Mouse (Mus musculus) intestine, embryonic 16.5 days (tissue): Measurements from ENCODE around the gene Desi1. TPM values are rescaled to one million over a fixed set of nuclear protein-coding genes. Genes with fewer than 3 reads are reported as not detected.

Experiments used
- ATAC-seq: fragments of 200-750 bp; cut with Nextera tagmentation; 2 replicates; pipeline ENCODE4 v1.8.0; 2017; ENCODE audit warnings: moderate TSS enrichment, moderate library complexity
- H3K27ac ChIP-seq: fragments of 300-500 bp; sonication (generic); 2 replicates; pipeline ENCODE4 v1.5.1; 2014; ENCODE audit warnings: mild to moderate bottlenecking, low read length
- H3K27me3 ChIP-seq: fragments of 300-500 bp; sonication (generic); replicated peaks from 2 replicates; pipeline ENCODE4 v1.6.1; 2014; ENCODE audit warnings: low read length, control low read depth, mixed read lengths; ENCODE audit not compliant: control insufficient read depth, insufficient read depth
- H3K36me3 ChIP-seq: fragments of 300-500 bp; sonication (generic); 2 replicates; pipeline ENCODE4 v1.6.1; 2014; ENCODE audit warnings: low read length, control low read depth; ENCODE audit not compliant: control insufficient read depth, insufficient read depth
- H3K4me1 ChIP-seq: fragments of 300-500 bp; sonication (generic); 2 replicates; pipeline ENCODE4 v1.6.1; 2014; ENCODE audit warnings: low read length, control low read depth, mixed read lengths; ENCODE audit not compliant: control insufficient read depth, insufficient read depth
- H3K4me2 ChIP-seq: fragments of 300-500 bp; sonication (generic); 2 replicates; pipeline ENCODE4 v1.6.1; 2014; ENCODE audit warnings: low read depth, low read length, control low read depth
- H3K4me3 ChIP-seq: fragments of 300-500 bp; sonication (generic); 2 replicates; pipeline ENCODE4 v1.5.1; 2014; ENCODE audit warnings: mild to moderate bottlenecking, low read length
- H3K9ac ChIP-seq: fragments of 300-500 bp; sonication (generic); 2 replicates; pipeline ENCODE4 v1.6.1; 2014; ENCODE audit warnings: low read depth, low read length
- H3K9me3 ChIP-seq: fragments of 300-500 bp; sonication (generic); 2 replicates; pipeline ENCODE4 v1.6.1; 2016; ENCODE audit warnings: low read length, control low read depth; ENCODE audit not compliant: control insufficient read depth
- WGBS: fragments of 180-500 bp; shearing (Covaris S2); extraction: QIAGEN DNeasy Blood & Tissue Kit; methylation state at CpG from one replicate; pipeline ENCODE4 v1.1.7; 2014; 5-methylcytosine and 5-hydroxymethylcytosine counted together
- polyA plus RNA-seq: library from polyadenylated mRNA; unstranded; fragments of >200 nt; fragmentation: Nextera tagmentation; extraction: Ambion mirVana; gene quantifications from 2 replicates; pipeline ENCODE4 v1.2.1, GENCODE M21; 2015

Gene Desi1
- polyA plus RNA-seq, 1 experiment from 2014 or later: 19.6 TPM

- Histone ChIP-seq H3K27ac (no peak overlapping the region), H3K36me3 (no peaks in the 10 kb centered on the region), H3K9me3 (no peaks in the 10 kb centered on the region), H3K4me3 (no peak overlapping the region), H3K4me2 (no peak overlapping the region), H3K9ac (no peak overlapping the region), H3K27me3 (no peaks in the 10 kb centered on the region), H3K4me1 (peaks cover 9% of the 10 kb centered on the region)
- no peak for ATAC-seq
- 87% methylated on average over 6 of the region's 6 CpGs for WGBS
These were observed 21.7 kb downstream of the Desi1 start for GRCm38 (mm10) chr15:82011947-82012346.

GRCm38 (mm10) chr15:82004257-82004656 is 29.4 kb downstream of the Desi1 start:
- WGBS: 58% methylated on average over 8 of the region's 8 CpGs
- Histone ChIP-seq H3K9ac (no peak overlapping the region), H3K4me3 (no peak overlapping the region), H3K4me1 (peaks cover 6% of the 10 kb centered on the region; the same call in 1 of the 2 replicates), H3K27ac (peak overlapping the region; percentile 50), H3K9me3 (no peaks in the 10 kb centered on the region), H3K36me3 (no peaks in the 10 kb centered on the region; the same call in 1 of the 2 replicates), H3K27me3 (no peaks in the 10 kb centered on the region), H3K4me2 (no peak overlapping the region)
- peak; percentile 96 for ATAC-seq

- 71% methylated on average over 6 of the region's 6 CpGs for WGBS
- H3K27ac ChIP-seq: no peak overlapping the region
- no peaks in the 10 kb centered on the region for H3K27me3 ChIP-seq
- 0 out of 2 replicates have a peak, but pooled peaks cover 3% of the 10 kb centered on the region for H3K36me3 ChIP-seq
- no peaks in the 10 kb centered on the region for H3K9me3 ChIP-seq
- no peak for ATAC-seq
- 0 out of 2 replicates have a peak, but pooled peaks cover 11% of the 10 kb centered on the region for H3K4me1 ChIP-seq
- H3K9ac ChIP-seq: no peak overlapping the region
- H3K4me3 ChIP-seq: no peak overlapping the region
- no peak overlapping the region for H3K4me2 ChIP-seq
These were observed 39.7 kb downstream of the Desi1 start for GRCm38 (mm10) chr15:81993992-81994391.

GRCm38 (mm10) chr15:81990549-81990948 is 43.1 kb downstream of the Desi1 start:
- H3K9me3 ChIP-seq: no peaks in the 10 kb centered on the region
- H3K27ac ChIP-seq: no peak overlapping the region
- 0 out of 2 replicates have a peak, but pooled peaks cover 11% of the 10 kb centered on the region for H3K4me1 ChIP-seq
- peak; percentile 75 for ATAC-seq
- H3K4me2 ChIP-seq: no peak overlapping the region
- WGBS: 43% methylated on average over 7 of the region's 7 CpGs
- no peak overlapping the region for H3K9ac ChIP-seq
- no peak overlapping the region for H3K4me3 ChIP-seq
- 0 out of 2 replicates have a peak, but pooled peaks cover 3% of the 10 kb centered on the region for H3K36me3 ChIP-seq
- no peaks in the 10 kb centered on the region for H3K27me3 ChIP-seq

GRCm38 (mm10) chr15:81989371-81990062 is 44.1 kb downstream of the Desi1 start:
- peak overlapping the region; percentile 10; the same call in 1 of the 2 replicates for H3K9ac ChIP-seq
- peak; percentile 67 for ATAC-seq
- WGBS: 43% methylated on average over 11 of the region's 11 CpGs

GRCm38 (mm10) chr15:81987646-81988045 is 46.0 kb downstream of the Desi1 start, which contains the start of gene Xrcc6:
Xrcc6 (plus strand) TSS chr15:81987835.
- no peaks in the 10 kb centered on the region for H3K36me3 ChIP-seq
- no peak within 1 kb of the TSS for H3K4me2 ChIP-seq
- H3K4me3 ChIP-seq: no peak within 1 kb of the TSS
- H3K4me1 ChIP-seq: 0 out of 2 replicates have a peak, but pooled peaks cover 11% of the 10 kb centered on the region
- WGBS: 83% methylated on average over 3 of the region's 3 CpGs
- no peaks in the 10 kb centered on the region for H3K9me3 ChIP-seq
- ATAC-seq: no peak
- H3K9ac ChIP-seq: no peak within 1 kb of the TSS
- H3K27me3 ChIP-seq: no peaks in the 10 kb centered on the region
- no peak within 1 kb of the TSS for H3K27ac ChIP-seq

More at GRCm38 (mm10) chr15:81989371-81990062, 44.1 kb downstream of the Desi1 start:
- Histone ChIP-seq H3K4me1 (0 out of 2 replicates have a peak, but pooled peaks cover 11% of the 10 kb centered on the region), H3K27me3 (no peaks in the 10 kb centered on the region), H3K36me3 (0 out of 2 replicates have a peak, but pooled peaks cover 3% of the 10 kb centered on the region), H3K27ac (no peak overlapping the region), H3K9me3 (no peaks in the 10 kb centered on the region), H3K4me2 (no peak overlapping the region), H3K4me3 (no peak overlapping the region)

- WGBS: 66% methylated on average over 2 of the region's 2 CpGs
- ATAC-seq: no peak
- H3K36me3 ChIP-seq: no peaks in the 10 kb centered on the region
- H3K4me2 ChIP-seq: no peak overlapping the region
- H3K9me3 ChIP-seq: no peaks in the 10 kb centered on the region
- H3K9ac ChIP-seq: no peak overlapping the region
- 0 out of 2 replicates have a peak, but pooled peaks cover 9% of the 10 kb centered on the region for H3K4me1 ChIP-seq
- no peaks in the 10 kb centered on the region for H3K27me3 ChIP-seq
- no peak overlapping the region for H3K27ac ChIP-seq
- H3K4me3 ChIP-seq: no peak overlapping the region
These were observed 48.1 kb downstream of the Desi1 start for GRCm38 (mm10) chr15:81985267-81986161.

GRCm38 (mm10) chr15:81982173-81982572 is 51.5 kb downstream of the Desi1 start:
- 54% methylated on average over 1 of the region's 1 CpGs for WGBS
- H3K27ac ChIP-seq: no peak overlapping the region
- H3K27me3 ChIP-seq: no peaks in the 10 kb centered on the region
- no peak overlapping the region for H3K9ac ChIP-seq
- no peaks in the 10 kb centered on the region for H3K36me3 ChIP-seq
- no peak overlapping the region for H3K4me2 ChIP-seq
- no peaks in the 10 kb centered on the region for H3K4me1 ChIP-seq
- H3K4me3 ChIP-seq: no peak overlapping the region
- no peaks in the 10 kb centered on the region for H3K9me3 ChIP-seq
- ATAC-seq: no peak

- no peak for ATAC-seq
- no peaks in the 10 kb centered on the region for H3K36me3 ChIP-seq
- no peak within 1 kb of the TSS for H3K9ac ChIP-seq
- WGBS: 92% methylated on average over 23 of the region's 23 CpGs
- H3K9me3 ChIP-seq: no peaks in the 10 kb centered on the region
- H3K27me3 ChIP-seq: no peaks in the 10 kb centered on the region
- H3K4me2 ChIP-seq: no peak within 1 kb of the TSS
- H3K4me1 ChIP-seq: no peaks in the 10 kb centered on the region
- no peak within 1 kb of the TSS for H3K27ac ChIP-seq
- no peak within 1 kb of the TSS for H3K4me3 ChIP-seq
These were observed 53.3 kb downstream of the Desi1 start, which contains the start of gene 1700029P11Rik for GRCm38 (mm10) chr15:81980321-81980720. 1700029P11Rik (plus strand) TSS chr15:81980540.
